Mouse (Mus musculus) ES-E14 (cell line): ENCODE measurements around the gene Sdsl.

Experiments
- CHD2 ChIP-seq: IDR thresholded peaks from 2 replicates; pipeline ENCODE4 v1.6.1; 2014; ENCODE audit warnings: mild to moderate bottlenecking, low read depth, low read length, inconsistent platforms
- HCFC1 ChIP-seq: IDR thresholded peaks from 2 replicates; pipeline ENCODE4 v1.6.1; 2012; ENCODE audit warnings: low read length, inconsistent platforms, borderline replicate concordance; ENCODE audit not compliant: insufficient read depth
- MAFK ChIP-seq: IDR thresholded peaks from 2 replicates; pipeline ENCODE4 v1.6.1; 2014; ENCODE audit warnings: mild to moderate bottlenecking, low read depth, low read length, inconsistent platforms; ENCODE audit not compliant: insufficient read depth
- ZC3H11A ChIP-seq: IDR thresholded peaks from 2 replicates; pipeline ENCODE4 v1.6.1; 2012; ENCODE audit warnings: low read depth, mild to moderate bottlenecking, inconsistent platforms, low read length, borderline replicate concordance
- ZNF384 ChIP-seq: IDR thresholded peaks from 2 replicates; pipeline ENCODE4 v1.6.1; 2012; ENCODE audit warnings: low read depth, low read length, inconsistent platforms

DNA sequence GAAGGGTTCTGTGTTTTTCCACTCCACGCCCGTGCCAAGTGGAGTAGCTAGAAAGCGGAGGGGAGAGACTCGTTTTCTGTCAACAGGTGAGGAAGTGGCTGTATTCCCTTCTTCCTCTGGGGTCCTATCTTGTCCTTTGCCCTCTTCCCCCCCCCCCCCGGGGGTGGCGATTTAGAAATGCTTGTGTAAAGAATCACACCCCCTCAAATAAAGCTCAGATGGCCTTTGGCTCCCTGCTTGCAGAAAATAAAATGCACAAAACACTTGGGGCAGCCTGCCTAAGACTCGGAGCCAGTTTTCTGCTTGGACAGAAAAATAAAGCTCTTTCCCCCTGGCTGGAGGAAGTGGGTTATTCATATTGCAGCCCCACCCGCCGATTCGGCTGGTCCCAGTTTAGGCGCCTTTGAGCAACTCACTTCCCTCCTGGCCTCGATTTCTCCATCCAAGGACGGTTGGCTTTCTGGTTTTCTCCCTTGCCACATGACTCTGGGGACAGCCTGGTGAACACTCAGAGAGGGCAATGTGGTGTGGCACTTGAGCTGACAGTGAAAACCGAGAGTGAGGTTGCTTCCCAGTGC lies 39.1 kb upstream of the Sdsl start:
- TF ChIP-seq ZC3H11A = no peak
- TF ChIP-seq HCFC1 = no peak
- no peak for TF ChIP-seq ZNF384
- TF ChIP-seq MAFK = no peak
- no peak for TF ChIP-seq CHD2
